In the genomic region with DNA sequence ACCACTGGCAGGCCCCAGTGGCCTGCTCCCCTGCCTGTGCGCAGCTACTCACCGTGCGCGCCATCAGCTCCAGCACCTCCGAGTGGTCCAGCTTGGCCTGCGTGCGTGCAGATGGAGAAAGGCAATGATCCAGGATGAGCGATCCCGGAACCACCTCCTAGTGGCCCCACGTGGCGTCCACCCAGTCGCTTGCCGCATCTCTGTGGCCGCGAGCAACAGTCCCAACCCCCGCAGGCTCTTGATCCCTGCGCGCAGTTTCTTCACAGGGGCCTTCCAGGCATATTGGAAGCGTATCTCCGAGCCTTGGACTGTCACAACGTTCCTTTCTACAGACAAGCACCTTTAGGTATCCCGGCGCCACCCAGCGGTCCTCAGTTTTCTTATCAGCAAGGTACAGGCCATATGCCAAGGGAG, we compare ENCODE assay signal across 8 mouse cellular contexts. TPM values are rescaled to one million over a fixed set of nuclear protein-coding genes. Genes with fewer than 3 reads are reported as not detected.
DNase-seq lines count a peak whose midpoint lies in the region; ATAC-seq and TF ChIP-seq lines count a peak whose summit lies in the region.

No protein-coding gene starts in this region.

- H3K79me2 ChIP-seq in heart, adult 2 months (replicated peaks; ENCODE audit: control insufficient read depth, insufficient read depth, low read length), result no peaks in the 10 kb centered on the region

- no peaks in the 10 kb centered on the region for H3K9me3 ChIP-seq in forebrain, embryonic 16.5 days (ENCODE audit: control insufficient read depth, low read length)
- no peaks in the 10 kb centered on the region for H3K9me3 ChIP-seq in liver, postnatal 0 days (ENCODE audit: low read length)

- H3K9ac ChIP-seq in heart, adult 2 months (ENCODE audit: low read depth, low read length), result no peak overlapping the region
- H3K9ac ChIP-seq in forebrain, embryonic 16.5 days (replicated peaks; ENCODE audit: low read depth, low read length), result peak overlapping the region; percentile 52
- no peak overlapping the region for H3K9ac ChIP-seq in liver, postnatal 0 days (replicated peaks)

- no peak overlapping the region for H3K27ac ChIP-seq in heart, adult 2 months
- H3K27ac ChIP-seq in forebrain, embryonic 16.5 days (ENCODE audit: low read length), result no peak overlapping the region
- no peak overlapping the region for H3K27ac ChIP-seq in liver, postnatal 0 days (ENCODE audit: low read depth)

- TF ChIP-seq POLR2A in heart, adult 2 months (IDR thresholded peaks at IDR 0.05; ENCODE audit: insufficient read depth, low read depth, low read length), result no peak

- H3K4me2 ChIP-seq in forebrain, embryonic 16.5 days (ENCODE audit: low read length), result peak overlapping the region; percentile 54
- H3K4me2 ChIP-seq in liver, postnatal 0 days (ENCODE audit: low read depth, low read length), result peak overlapping the region; percentile 34; the same call in 1 of the 2 replicates

- no peak for DNase-seq in heart, adult 2 months
- no peak for DNase-seq in heart, adult 9 months (ENCODE audit: low spot score in 2 of 2)
- peak; percentile 60 for DNase-seq in cerebellum, adult 11 months
- DNase-seq in kidney, postnatal 4 days, result peak; percentile 8 to 31
- no peak for DNase-seq in liver, postnatal 0 days
- peak; percentile 26 to 31 for DNase-seq in right cerebral cortex, postnatal 36 days (ENCODE audit: low spot score in 2 of 2)
- no peak for DNase-seq in spleen, postnatal 14 days (ENCODE audit: low spot score in 2 of 2)

- no peak for TF ChIP-seq EP300 in heart, adult 2 months (IDR thresholded peaks at IDR 0.05; ENCODE audit: insufficient read depth, low read depth, low read length)
- no peak for TF ChIP-seq EP300 in liver, postnatal 0 days (IDR thresholded peaks at IDR 0.05; ENCODE audit: low read depth)

- no peaks in the 10 kb centered on the region; the same call in 1 of the 2 replicates for H3K4me1 ChIP-seq in heart, adult 2 months (ENCODE audit: control insufficient read depth, insufficient read depth, low read length)
- H3K4me1 ChIP-seq in forebrain, embryonic 16.5 days (replicated peaks; ENCODE audit: control insufficient read depth, insufficient read depth, low read length), result no peaks in the 10 kb centered on the region
- H3K4me1 ChIP-seq in liver, postnatal 0 days (ENCODE audit: insufficient read depth), result no peaks in the 10 kb centered on the region

- 23% methylated on average over 24 of the region's 24 CpGs for WGBS in heart, adult 2 months
- 27% methylated on average over 24 of the region's 24 CpGs for WGBS in forebrain, embryonic 16.5 days
- WGBS in liver, postnatal 0 days (ENCODE audit: insufficient replicate concordance), result 10% methylated on average over 21 of the region's 24 CpGs

- ATAC-seq in forebrain, embryonic 16.5 days, result peak; percentile 72
- ATAC-seq in liver, postnatal 0 days, result no peak

- intact Hi-C loops in heart, adult 2 months (cut with DNase I), result no loop called here

- no peak overlapping the region for H3K4me3 ChIP-seq in heart, adult 2 months
- H3K4me3 ChIP-seq in forebrain, embryonic 16.5 days (replicated peaks; ENCODE audit: low read length), result peak overlapping the region; percentile 41
- no peak overlapping the region for H3K4me3 ChIP-seq in liver, postnatal 0 days (ENCODE audit: low read depth, low read length)

- no peaks in the 10 kb centered on the region for H3K27me3 ChIP-seq in heart, adult 2 months (ENCODE audit: control insufficient read depth, insufficient read depth, low read length)
- peaks cover 2% of the 10 kb centered on the region; the same call in 1 of the 2 replicates for H3K27me3 ChIP-seq in forebrain, embryonic 16.5 days (replicated peaks; ENCODE audit: control insufficient read depth, insufficient read depth, low read length)
- H3K27me3 ChIP-seq in liver, postnatal 0 days (ENCODE audit: insufficient read depth, low read length), result peaks cover 8% of the 10 kb centered on the region; the same call in 1 of the 2 replicates

- 0 out of 2 replicates have a peak, but pooled peaks have one; percentile 3 for TF ChIP-seq CTCF in heart, adult 2 months (IDR thresholded peaks at IDR 0.05)
- 0 out of 2 replicates have a peak, but pooled peaks have one; percentile 8 for TF ChIP-seq CTCF in liver, postnatal 0 days (IDR thresholded peaks at IDR 0.05; ENCODE audit: low read depth)

- H3K36me3 ChIP-seq in heart, adult 2 months (ENCODE audit: control insufficient read depth, insufficient read depth, low read length), result no peaks in the 10 kb centered on the region
- H3K36me3 ChIP-seq in forebrain, embryonic 16.5 days (ENCODE audit: control insufficient read depth, insufficient read depth), result no peaks in the 10 kb centered on the region
- no peaks in the 10 kb centered on the region for H3K36me3 ChIP-seq in liver, postnatal 0 days (replicated peaks; ENCODE audit: insufficient read depth, low read length)

RNA-seq across cellular contexts. Expression of a gene that starts 27.0 kb away (rescaled TPM):
- total RNA-seq in heart, adult 2 months (2021), result 1 to 10 TPM; 4.2 to 8.2 TPM
- polyA plus RNA-seq in heart, adult 2 months (2012; rRNA removed), result 1.1 and 1.8 TPM in 2 replicates
- 6.3 and 8.7 TPM in 2 replicates for polyA plus RNA-seq in forebrain, embryonic 16.5 days (2015; fragmentation: Nextera tagmentation; extraction: Ambion mirVana)
- polyA plus RNA-seq in liver, postnatal 0 days (2015; fragmentation: Nextera tagmentation; extraction: Ambion mirVana), result 1.8 and 1.9 TPM in 2 replicates

Comparison
In these comparisons a context has a peak if more than half of its experiments do, and no peak if none do; other contexts are left out.
1. DNase-seq: peak in cerebellum, adult 11 months (single experiment), kidney, postnatal 4 days (2 of 2) and right cerebral cortex, postnatal 36 days (2 of 2); none in heart, adult 2 months (0 of 2), heart, adult 9 months (0 of 2), liver, postnatal 0 days (single experiment) and spleen, postnatal 14 days (0 of 2).